Mouse (Mus musculus) cerebellum, postnatal 10 days (tissue): ENCODE measurements at regions not wholly inside any gene's neighbourhood (a gene's known extent, or its start where the extent isn't known, plus 50 kb on each side); places are given as distances from the start of the nearest gene placed in this dataset.

Experiments
- DNase-seq, 2 experiments: peaks; one replicate each; pipeline ENCODE4 v3.0.0; 2021; ENCODE audit warnings: mixed read lengths in 2 of 2

GRCm38 (mm10) chr2:72541246-72541645 lies 65.3 kb downstream of the Cdca7 start:
- DNase-seq, result peak; percentile 27 to 52

GRCm38 (mm10) chr2:72545453-72545852 lies 69.5 kb downstream of the Cdca7 start:
- DNase-seq, result no peak

GRCm38 (mm10) chr2:72546476-72546875 lies 70.5 kb downstream of the Cdca7 start:
- no peak for DNase-seq

- no peak for DNase-seq
These were observed 71.0 kb downstream of the Cdca7 start for GRCm38 (mm10) chr2:72546963-72547362.

GRCm38 (mm10) chr2:72551268-72551667 lies 75.3 kb downstream of the Cdca7 start:
- DNase-seq, result no peak

GRCm38 (mm10) chr2:72554603-72555002 lies 78.6 kb downstream of the Cdca7 start:
- DNase-seq, result peak; percentile 64 to 68

GRCm38 (mm10) chr2:72555116-72555515 lies 79.2 kb downstream of the Cdca7 start:
- DNase-seq, result no peak

- no peak for DNase-seq
These were observed 79.6 kb downstream of the Cdca7 start for GRCm38 (mm10) chr2:72555556-72555955.

GRCm38 (mm10) chr2:72556064-72556821 lies 80.3 kb downstream of the Cdca7 start:
- no peak for DNase-seq

GRCm38 (mm10) chr2:72557161-72557560 lies 81.2 kb downstream of the Cdca7 start:
- no peak for DNase-seq

GRCm38 (mm10) chr2:72557565-72558260 lies 81.8 kb downstream of the Cdca7 start:
- DNase-seq, result no peak

- no peak for DNase-seq
These were observed 85.4 kb downstream of the Cdca7 start for GRCm38 (mm10) chr2:72561383-72561782.

- DNase-seq, result no peak
These were observed 102.4 kb downstream of the Cdca7 start for GRCm38 (mm10) chr2:72578322-72578721.

- no peak for DNase-seq
These were observed 105.2 kb downstream of the Cdca7 start for GRCm38 (mm10) chr2:72581136-72581535.

- no peak for DNase-seq
These were observed 112.9 kb downstream of the Cdca7 start for GRCm38 (mm10) chr2:72588814-72589213.

- no peak for DNase-seq
These were observed 116.1 kb downstream of the Cdca7 start for GRCm38 (mm10) chr2:72592011-72592410.

GRCm38 (mm10) chr2:72596994-72597925 lies 121.3 kb downstream of the Cdca7 start:
- no peak for DNase-seq

GRCm38 (mm10) chr2:72597941-72598340 lies 122.0 kb downstream of the Cdca7 start:
- DNase-seq, result no peak

GRCm38 (mm10) chr2:72600723-72601122 lies 124.8 kb downstream of the Cdca7 start:
- no peak for DNase-seq

- DNase-seq, result no peak
These were observed 126.2 kb downstream of the Cdca7 start for GRCm38 (mm10) chr2:72602152-72602551.

- DNase-seq, result no peak
These were observed 136.3 kb downstream of the Cdca7 start for GRCm38 (mm10) chr2:72612221-72612620.

- peak; percentile 83 to 85 for DNase-seq
These were observed 138.3 kb downstream of the Cdca7 start for GRCm38 (mm10) chr2:72614256-72614655.

GRCm38 (mm10) chr2:72615869-72616268 lies 139.9 kb downstream of the Cdca7 start:
- no peak for DNase-seq
